Mouse (Mus musculus) brown adipose tissue, adult 24 weeks (tissue): ENCODE measurements around the gene Il2ra. TPM values are rescaled to one million over a fixed set of nuclear protein-coding genes. Genes with fewer than 3 reads are reported as not detected.
A peak's percentile ranks its signal among the peaks of the same experiment; 100 is the strongest.
"Not testable (repeated sequence)": the region's sequence is repeated elsewhere in the genome, so short reads cannot be mapped to it uniquely, and the experiment has no call there.

ENCODE experiments used
- H3K27ac ChIP-seq: fragments of 200-500 bp; replicated peaks from 2 replicates; pipeline ENCODE4 v1.5.1; 2012; ENCODE audit warnings: low read depth, mild to moderate bottlenecking, low read length
- H3K4me1 ChIP-seq: fragments of 200-500 bp; 2 replicates; pipeline ENCODE4 v1.6.1; 2012; ENCODE audit warnings: low read length, mixed read lengths; ENCODE audit not compliant: control insufficient read depth, insufficient read depth, insufficient read length
- H3K4me3 ChIP-seq: fragments of 200-500 bp; 2 replicates; pipeline ENCODE4 v1.5.1; 2012; ENCODE audit warnings: low read depth, mild to moderate bottlenecking, low read length, moderate library complexity; ENCODE audit not compliant: insufficient read depth
- polyA plus RNA-seq: library from polyadenylated mRNA; stranded (reverse); fragments of >200 nt; gene quantifications from 2 replicates; pipeline ENCODE4 v1.2.4, GENCODE M21; 2012; ENCODE audit not compliant: missing spikeins, insufficient read depth, insufficient read length

Gene Il2ra
- 0.32 and 2.0 TPM in 2 replicates for polyA plus RNA-seq

- Histone ChIP-seq H3K4me1 (peaks cover 2% of the 10 kb centered on the region), H3K27ac (peak within 1 kb of the TSS; percentile 40), H3K4me3 (no peak within 1 kb of the TSS)
Measured at GRCm38 (mm10) chr2:11642451-11642941, at the start of gene Il2ra. TSS of gene Il2ra (plus strand) at chr2:11642807.

GRCm38 (mm10) chr2:11596690-11597089, 45.9 kb upstream of the Il2ra start:
- H3K27ac ChIP-seq, result no peak overlapping the region
- H3K4me1 ChIP-seq, result peaks cover under 1% of the 10 kb centered on the region; the same call in 1 of the 2 replicates
- no peak overlapping the region for H3K4me3 ChIP-seq

GRCm38 (mm10) chr2:11597906-11598305, 44.7 kb upstream of the Il2ra start:
- H3K27ac ChIP-seq, result no peak overlapping the region
- no peak overlapping the region for H3K4me3 ChIP-seq
- peaks cover 7% of the 10 kb centered on the region; the same call in 1 of the 2 replicates for H3K4me1 ChIP-seq

GRCm38 (mm10) chr2:11601795-11602194, 40.8 kb upstream of the Il2ra start:
- H3K4me1 ChIP-seq, result peaks cover 7% of the 10 kb centered on the region; the same call in 1 of the 2 replicates
- H3K4me3 ChIP-seq, result peak overlapping the region; percentile 83
- no peak overlapping the region for H3K27ac ChIP-seq

GRCm38 (mm10) chr2:11602506-11603489, 39.8 kb upstream of the Il2ra start:
- H3K4me1 ChIP-seq, result peaks cover 7% of the 10 kb centered on the region; the same call in 1 of the 2 replicates
- peak overlapping the region; percentile 36 for H3K27ac ChIP-seq
- peak overlapping the region; percentile 83 for H3K4me3 ChIP-seq

GRCm38 (mm10) chr2:11604053-11604452, 38.6 kb upstream of the Il2ra start, which contains the start of gene Rbm17:
TSS of gene Rbm17 (minus strand) at chr2:11604153.
- Histone ChIP-seq H3K4me1 (peaks cover 7% of the 10 kb centered on the region; the same call in 1 of the 2 replicates), H3K27ac (peak within 1 kb of the TSS; percentile 36), H3K4me3 (peak within 1 kb of the TSS; percentile 83)

- H3K27ac ChIP-seq, result no peak overlapping the region
- H3K4me3 ChIP-seq, result no peak overlapping the region
- peaks cover 7% of the 10 kb centered on the region; the same call in 1 of the 2 replicates for H3K4me1 ChIP-seq
Measured at GRCm38 (mm10) chr2:11604911-11605310, 37.7 kb upstream of the Il2ra start.

GRCm38 (mm10) chr2:11606718-11607117, 35.9 kb upstream of the Il2ra start:
- H3K4me1 ChIP-seq, H3K4me3 ChIP-seq, H3K27ac ChIP-seq: not testable (repeated sequence)

GRCm38 (mm10) chr2:11612939-11613338, 29.7 kb upstream of the Il2ra start:
- not testable (repeated sequence) for H3K27ac ChIP-seq, H3K4me1 ChIP-seq, H3K4me3 ChIP-seq

- Histone ChIP-seq H3K27ac (no peak overlapping the region), H3K4me3 (no peak overlapping the region), H3K4me1 (no peaks in the 10 kb centered on the region)
Measured at GRCm38 (mm10) chr2:11616846-11617245, 25.8 kb upstream of the Il2ra start.

GRCm38 (mm10) chr2:11619598-11619997, 23.0 kb upstream of the Il2ra start:
- Histone ChIP-seq H3K27ac (no peak overlapping the region), H3K4me3 (no peak overlapping the region), H3K4me1 (no peaks in the 10 kb centered on the region)

- no peak overlapping the region for H3K27ac ChIP-seq
- no peak overlapping the region for H3K4me3 ChIP-seq
- H3K4me1 ChIP-seq, result no peaks in the 10 kb centered on the region
Measured at GRCm38 (mm10) chr2:11623173-11623572, 19.4 kb upstream of the Il2ra start.

GRCm38 (mm10) chr2:11623726-11624125, 18.9 kb upstream of the Il2ra start:
- Histone ChIP-seq H3K4me3 (no peak overlapping the region), H3K27ac (no peak overlapping the region), H3K4me1 (no peaks in the 10 kb centered on the region)

GRCm38 (mm10) chr2:11625890-11626289, 16.7 kb upstream of the Il2ra start, which contains the start of gene Gm17490:
TSS of gene Gm17490 (minus strand) at chr2:11626264.
- no peaks in the 10 kb centered on the region for H3K4me1 ChIP-seq
- no peak within 1 kb of the TSS for H3K27ac ChIP-seq
- H3K4me3 ChIP-seq, result no peak within 1 kb of the TSS

GRCm38 (mm10) chr2:11635035-11635434, 7.6 kb upstream of the Il2ra start:
- Histone ChIP-seq H3K4me1 (no peaks in the 10 kb centered on the region), H3K4me3 (no peak overlapping the region), H3K27ac (no peak overlapping the region)
